Mouse (Mus musculus) T-helper 17 cell (primary cell): ENCODE results near the gene Krt23.

Experiments used
- in situ Hi-C, 2 experiments: fragments of 300-600 bp; cut with MboI, MseI; formaldehyde crosslinking; loops; 1 replicate in 1 of 2; 2 replicates in 1 of 2; pipeline ENCODE4 v1.15.1; 2025; ENCODE audit warnings: high pct_unique_total_duplicates in 2 of 2

Gene Krt23

GRCm38 (mm10) chr11:99492733-99493573, at the start of gene Krt23:
TSS of gene Krt23 (minus strand) at chr11:99493137.
- in situ Hi-C loops = no loop called here

GRCm38 (mm10) chr11:99539721-99540120, 46.8 kb upstream of the Krt23 start:
- in situ Hi-C loops = no loop called here

DNA sequence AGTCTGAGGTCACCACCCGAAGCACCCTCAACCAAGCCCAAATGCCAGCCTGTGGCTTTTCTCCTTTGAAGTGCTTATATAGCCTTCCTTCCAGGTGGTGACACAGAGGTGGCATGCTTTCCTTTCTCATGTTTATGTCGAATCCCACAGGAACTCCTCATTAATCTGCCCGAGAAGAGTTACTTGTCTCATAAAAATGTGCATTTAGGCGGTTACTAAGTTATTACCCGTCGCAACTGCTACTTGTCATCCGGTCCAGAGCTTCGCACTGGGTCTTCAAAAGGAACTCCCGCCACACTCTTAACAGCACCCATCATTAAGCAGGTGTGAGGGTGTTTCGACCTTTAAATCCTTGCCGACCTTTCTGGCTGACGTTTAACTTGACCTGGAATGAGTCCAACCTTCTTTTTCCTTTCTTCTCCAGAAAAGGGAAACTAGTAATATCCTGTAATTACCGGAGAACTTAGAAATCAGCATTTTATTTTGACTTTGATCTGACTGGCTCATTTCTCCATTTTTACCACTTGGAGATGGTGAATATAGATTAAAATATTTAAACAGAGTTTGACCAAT, 28.4 kb upstream of the Krt23 start, which contains the start of gene Krt39:
Gene Krt39, minus strand, starts transcription at position 51 of the 573 bp plus-strand sequence.
- in situ Hi-C loops = no loop called here

DNA sequence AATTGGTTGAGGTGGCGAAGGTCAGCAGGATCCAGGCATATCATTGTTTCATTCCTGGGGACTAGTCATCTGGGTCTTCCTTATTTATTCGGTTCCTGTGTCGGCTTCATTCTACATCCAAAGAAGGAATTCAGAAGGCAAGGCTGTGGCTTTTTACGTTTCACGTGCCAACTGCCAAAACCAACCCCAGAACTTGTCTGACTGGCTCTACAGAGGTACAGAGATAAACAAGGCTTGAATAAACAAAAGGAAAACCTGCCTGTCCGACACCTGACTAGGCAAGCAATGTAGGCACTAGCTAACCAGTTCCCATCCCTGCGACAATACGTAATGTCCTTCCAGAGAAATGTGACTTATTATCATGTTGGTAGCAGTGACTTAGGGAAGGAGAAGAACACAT, 21.2 kb upstream of the Krt23 start:
- in situ Hi-C loops = no loop called here

- in situ Hi-C loops = no loop called here
These were observed 7.3 kb upstream of the Krt23 start for GRCm38 (mm10) chr11:99500095-99500805.

DNA sequence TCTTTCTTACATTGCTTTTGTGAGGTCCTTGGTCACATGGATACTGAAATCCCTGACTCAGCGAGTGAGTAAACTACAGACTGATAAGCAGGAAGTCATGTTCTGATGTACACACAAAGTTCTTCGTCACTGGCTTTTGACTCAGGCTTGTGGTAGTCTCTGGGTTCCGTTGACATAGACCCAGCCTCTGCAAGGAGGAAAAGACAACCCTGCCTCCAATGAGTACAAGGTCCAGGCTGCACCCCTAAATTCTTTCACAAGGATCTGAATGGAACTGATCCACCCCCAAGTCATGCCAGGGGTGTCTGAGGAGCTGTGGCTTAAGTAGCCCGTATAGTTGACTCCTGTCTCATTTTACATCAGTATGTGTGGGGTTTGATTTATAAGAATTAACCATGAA, 3.5 kb upstream of the Krt23 start:
- in situ Hi-C loops = no loop called here

GRCm38 (mm10) chr11:99494741-99495140, 1.8 kb upstream of the Krt23 start:
- in situ Hi-C loops = no loop called here

GRCm38 (mm10) chr11:99493574-99493850, 575 bp upstream of the Krt23 start:
- in situ Hi-C loops = no loop called here

DNA sequence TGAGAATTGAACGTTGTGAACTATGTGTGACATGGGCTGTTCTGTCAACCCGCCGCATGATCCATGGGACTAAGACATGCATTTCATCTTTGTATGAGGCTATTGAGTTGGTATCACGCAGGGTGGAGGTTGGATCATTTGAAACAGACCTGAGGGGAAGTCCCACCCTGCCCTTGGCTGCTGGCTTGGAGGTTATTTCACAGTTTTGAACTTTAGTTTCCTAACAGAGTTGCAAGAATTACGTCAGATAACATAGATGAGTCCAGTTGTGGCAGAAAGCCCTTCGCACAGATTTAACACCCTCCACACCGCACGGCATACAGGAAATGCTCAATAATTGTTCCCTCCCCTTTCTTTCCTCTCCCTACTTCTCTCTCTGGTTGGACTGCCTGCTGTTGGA, 1.9 kb downstream of the Krt23 start:
- in situ Hi-C loops = no loop called here

GRCm38 (mm10) chr11:99490624-99491023, 2.3 kb downstream of the Krt23 start:
- in situ Hi-C loops = no loop called here

DNA sequence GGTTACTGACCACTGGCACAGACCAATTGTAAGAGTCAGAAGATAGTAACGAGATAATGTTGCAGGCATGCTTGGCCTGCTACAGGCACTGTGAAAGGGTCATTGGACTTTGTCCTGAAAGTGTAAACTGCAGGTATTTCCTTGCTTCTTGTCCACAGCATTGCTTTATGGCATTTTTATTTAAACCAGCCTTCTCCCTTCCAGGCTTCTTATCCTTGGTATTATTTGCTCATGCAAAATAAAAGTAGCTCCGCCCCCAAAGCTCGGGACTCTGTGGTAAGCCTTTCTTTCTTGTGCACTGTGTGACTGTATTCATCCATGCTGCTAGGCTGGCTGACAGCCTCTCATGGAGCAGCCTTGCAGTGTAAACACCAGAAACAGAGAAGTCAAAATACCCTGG, 3.7 kb downstream of the Krt23 start:
- in situ Hi-C loops = no loop called here

DNA sequence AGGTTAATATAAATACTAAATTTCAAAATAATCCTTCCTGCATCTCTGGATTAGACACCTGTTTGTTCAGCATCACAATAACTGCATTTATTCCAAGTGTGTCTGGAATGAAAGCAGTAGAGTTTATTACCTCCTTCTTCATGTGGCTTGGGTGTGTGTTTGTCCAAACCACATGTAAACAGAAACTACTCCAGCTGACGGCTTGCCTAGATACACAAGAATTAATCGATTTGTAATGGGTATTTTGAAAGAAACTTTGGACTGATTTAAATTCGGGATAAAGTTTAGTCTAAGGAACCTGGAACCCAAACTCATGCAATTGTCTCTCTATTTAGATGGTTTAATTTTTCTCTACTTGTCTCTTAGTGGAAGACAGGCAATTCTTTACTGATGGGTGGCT, 18.0 kb downstream of the Krt23 start:
- in situ Hi-C loops = no loop called here

DNA sequence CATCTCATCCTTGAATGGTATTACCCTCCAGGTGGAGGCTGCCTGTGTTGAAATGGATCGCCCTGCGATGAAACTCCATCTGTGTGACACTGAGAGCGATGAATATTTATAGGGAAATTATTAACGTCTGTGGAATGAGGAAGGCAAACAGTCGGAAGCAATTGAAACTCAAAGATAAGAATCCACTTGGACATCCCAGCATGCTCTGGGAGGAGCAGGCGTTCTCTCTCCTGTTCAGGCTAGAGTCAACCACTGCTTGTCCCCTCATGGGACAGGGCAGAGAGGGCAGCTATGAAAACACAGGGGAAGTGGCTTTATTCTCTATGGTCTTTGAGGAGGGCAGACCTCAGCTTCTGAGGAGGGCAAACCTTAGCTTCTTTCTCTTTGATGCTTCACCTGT, 19.5 kb downstream of the Krt23 start:
- in situ Hi-C loops = no loop called here

DNA sequence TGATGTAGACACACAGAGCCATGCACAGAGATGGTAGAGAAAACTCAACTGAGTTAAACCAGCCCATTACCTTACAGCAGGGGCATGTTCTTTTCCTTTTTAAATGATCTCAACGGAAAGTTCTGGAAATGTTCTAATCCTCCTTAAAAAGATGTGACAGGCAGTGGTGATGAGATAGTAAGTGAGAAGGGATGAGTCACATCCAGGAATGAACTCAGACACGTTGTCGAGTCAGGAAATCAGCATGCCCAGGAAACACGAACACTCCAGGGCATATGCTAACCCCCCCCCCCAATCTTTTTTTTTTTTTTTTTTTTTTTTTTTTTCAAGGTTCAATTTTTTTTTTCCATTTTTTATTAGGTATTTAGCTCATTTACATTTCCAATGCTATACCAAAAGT, 20.5 kb downstream of the Krt23 start:
- in situ Hi-C loops = no loop called here

DNA sequence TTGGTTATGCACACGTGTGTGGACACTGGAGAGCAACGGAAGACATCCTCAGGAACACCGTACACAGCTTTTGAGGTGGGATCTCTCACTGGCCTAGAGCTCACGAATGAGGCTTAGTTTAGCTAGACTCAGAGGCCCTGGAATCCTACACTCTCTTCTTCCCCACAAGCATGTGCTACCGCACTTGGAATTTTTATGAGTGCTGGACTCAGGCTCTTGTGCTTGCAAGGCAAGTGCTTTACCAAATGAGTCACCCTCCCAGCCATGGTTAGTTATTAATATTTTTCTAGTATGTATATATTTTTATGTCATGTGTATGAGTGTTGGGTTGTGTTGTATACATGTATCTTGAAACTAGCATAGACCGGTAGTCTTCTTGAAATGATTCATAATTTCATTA, 21.0 kb downstream of the Krt23 start:
- in situ Hi-C loops = no loop called here

DNA sequence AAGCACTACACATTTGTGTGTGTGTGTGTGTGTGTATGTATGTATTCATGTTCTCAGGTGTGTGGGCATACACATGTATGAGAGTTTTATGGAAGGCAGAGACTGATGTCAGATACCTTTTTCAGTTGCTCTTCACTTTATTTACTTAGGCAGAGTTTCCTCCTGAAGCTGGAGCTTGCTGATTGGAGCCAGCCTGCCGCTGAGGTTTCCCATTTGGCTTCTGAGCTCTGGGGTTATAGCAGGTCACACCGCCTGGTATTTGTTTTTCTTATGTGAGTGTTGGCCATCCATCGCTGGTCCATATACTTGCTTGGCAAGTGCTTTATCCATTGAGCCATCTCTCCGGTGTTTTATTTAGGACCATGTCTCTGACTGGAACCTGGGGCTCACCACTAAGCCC, 23.7 kb downstream of the Krt23 start:
- in situ Hi-C loops = loop anchor here (5.0 to 10.0 kb wide), 3 partner anchors 87 to 813 kb away; partner anchors contain the start of gene Krt33a (in 1 of the 2)

- in situ Hi-C loops = loop anchor here (5.0 to 10.0 kb wide), 3 partner anchors 86 to 814 kb away; partner anchors contain the start of gene Krt33a (in 1 of the 2)
These were observed 24.4 kb downstream of the Krt23 start for GRCm38 (mm10) chr11:99468566-99468965.

DNA sequence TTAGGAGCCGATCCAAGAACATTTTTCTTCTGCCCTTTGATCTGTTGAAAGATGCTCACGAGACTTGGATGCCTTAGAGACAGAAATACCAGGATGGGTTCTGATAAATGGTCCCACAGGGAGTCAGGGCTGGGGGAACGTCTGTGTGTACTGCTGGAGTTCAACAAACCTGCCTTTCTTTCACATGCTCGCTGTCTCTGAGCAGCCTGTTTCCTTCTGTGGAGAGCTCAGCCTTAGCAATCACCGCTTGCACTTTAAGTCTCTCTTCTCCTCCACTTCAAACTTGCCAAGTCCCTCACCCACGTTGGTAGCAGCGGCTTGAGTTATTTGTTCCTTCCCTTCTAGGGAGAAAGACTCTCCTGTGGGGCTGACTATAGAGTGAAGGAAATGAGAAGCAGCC, 26.6 kb downstream of the Krt23 start:
- in situ Hi-C loops = loop anchor here (5.0 to 10.0 kb wide), 3 partner anchors 84 to 816 kb away; partner anchors contain the start of gene Krt33a (in 1 of the 2)

DNA sequence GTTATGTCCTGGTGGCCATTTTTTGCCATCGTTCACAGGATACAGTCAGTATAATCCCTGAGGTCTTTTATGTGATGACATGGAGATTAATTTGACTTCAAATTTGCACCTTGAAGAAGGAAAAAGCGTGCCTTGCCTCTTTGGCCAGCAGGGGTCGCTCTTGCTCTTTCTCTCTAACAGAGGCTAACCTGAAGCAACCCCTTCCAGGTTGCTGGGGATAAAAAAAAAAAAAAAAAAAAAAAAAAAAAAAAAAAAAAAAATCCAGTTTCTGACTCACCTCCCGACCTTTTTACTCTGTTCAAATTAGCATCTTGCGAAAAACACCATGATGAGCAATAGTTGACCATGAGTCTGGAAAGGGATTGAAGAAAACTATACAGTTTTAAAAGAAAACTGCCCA, 28.1 kb downstream of the Krt23 start:
- in situ Hi-C loops = loop anchor here (5.0 to 10.0 kb wide), 6 partner anchors 53 to 827 kb away; partner anchors contain the start of gene Krt33a (in 1 of the 2)

GRCm38 (mm10) chr11:99463155-99463554, 29.8 kb downstream of the Krt23 start:
- in situ Hi-C loops = loop anchor here (5.0 to 10.0 kb wide), 5 partner anchors 51 to 829 kb away; partner anchors contain the start of gene Krt33a (in 1 of the 2)

- in situ Hi-C loops = loop anchor here (5.0 to 10.0 kb wide), 5 partner anchors 49 to 831 kb away; partner anchors contain the start of gene Krt33a (in 1 of the 2)
These were observed 31.2 kb downstream of the Krt23 start for GRCm38 (mm10) chr11:99461736-99462135.

DNA sequence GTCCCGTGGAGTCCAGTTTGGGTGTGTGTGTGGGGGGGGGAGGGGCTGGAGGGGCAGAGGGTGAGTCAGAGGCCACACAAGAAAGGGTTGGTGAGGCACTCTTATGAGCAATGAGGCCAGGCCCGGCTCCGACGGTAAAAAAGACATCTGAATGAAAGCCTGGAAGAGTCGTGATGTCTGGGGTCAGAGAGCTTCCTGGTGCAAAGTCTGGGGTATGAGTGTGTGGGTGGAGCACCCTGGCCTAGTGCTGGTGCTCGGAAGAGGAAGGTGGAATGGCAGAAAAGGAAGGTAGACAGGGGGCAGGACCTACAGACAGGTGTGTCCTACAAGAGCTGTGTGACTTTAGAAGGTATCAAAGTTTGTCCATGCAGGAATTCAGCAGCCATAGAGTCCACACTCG, 34.0 kb downstream of the Krt23 start:
- in situ Hi-C loops = no loop called here
